Mouse (Mus musculus) limb, embryonic 13.5 days (tissue): Measurements from ENCODE around the gene Ccdc33. TPM values are rescaled to one million over a fixed set of nuclear protein-coding genes. Genes with fewer than 3 reads are reported as not detected.

Experiments used
- ATAC-seq: fragments of 200-750 bp; cut with Nextera tagmentation; 2 replicates; pipeline ENCODE4 v1.8.0; 2017; ENCODE audit warnings: low read depth, moderate number of reproducible peaks, moderate TSS enrichment; ENCODE audit not compliant: low FRiP score
- H3K27ac ChIP-seq: fragments of 300-500 bp; sonication (generic); 2 replicates; pipeline ENCODE4 v1.5.1; 2015; ENCODE audit warnings: inconsistent platforms, mild to moderate bottlenecking, moderate library complexity
- H3K27me3 ChIP-seq: fragments of 300-500 bp; sonication (generic); 2 replicates; pipeline ENCODE4 v1.6.1; 2015; ENCODE audit warnings: mild to moderate bottlenecking, inconsistent platforms
- H3K36me3 ChIP-seq: fragments of 300-500 bp; sonication (generic); 2 replicates; pipeline ENCODE4 v1.6.1; 2015; ENCODE audit warnings: inconsistent platforms, mild to moderate bottlenecking, moderate library complexity
- H3K4me1 ChIP-seq: fragments of 300-500 bp; sonication (generic); 2 replicates; pipeline ENCODE4 v1.6.1; 2015; ENCODE audit warnings: inconsistent platforms
- H3K4me2 ChIP-seq: fragments of 300-500 bp; sonication (generic); replicated peaks from 2 replicates; pipeline ENCODE4 v1.6.1; 2015; ENCODE audit warnings: inconsistent platforms, mild to moderate bottlenecking, moderate library complexity
- H3K4me3 ChIP-seq: fragments of 300-500 bp; sonication (generic); 2 replicates; pipeline ENCODE4 v1.5.1; 2015; ENCODE audit warnings: moderate library complexity, mild to moderate bottlenecking, inconsistent platforms
- H3K9ac ChIP-seq: fragments of 300-500 bp; sonication (generic); 2 replicates; pipeline ENCODE4 v1.6.1; 2015; ENCODE audit warnings: mild to moderate bottlenecking, inconsistent platforms
- H3K9me3 ChIP-seq: fragments of 300-500 bp; sonication (generic); 2 replicates; pipeline ENCODE4 v1.6.1; 2016; ENCODE audit warnings: inconsistent platforms
- WGBS: fragments of 180-500 bp; shearing (Covaris S2); methylation state at CpG from one replicate; pipeline ENCODE4 v1.1.7; 2015; 5-methylcytosine and 5-hydroxymethylcytosine counted together
- polyA plus RNA-seq: library from polyadenylated mRNA; unstranded; fragments of >200 nt; fragmentation: Nextera tagmentation; extraction: Ambion mirVana; gene quantifications from 2 replicates; pipeline ENCODE4 v1.2.1, GENCODE M21; 2015

Gene Ccdc33
- polyA plus RNA-seq, 1 experiment from 2014 or later = 0.20 TPM

- no peaks in the 10 kb centered on the region for H3K9me3 ChIP-seq
- H3K27me3 ChIP-seq = no peaks in the 10 kb centered on the region
- 68% methylated on average over 4 of the region's 4 CpGs for WGBS
- H3K4me1 ChIP-seq = peaks cover 61% of the 10 kb centered on the region
- H3K27ac ChIP-seq = no peak overlapping the region
- ATAC-seq = no peak
- H3K36me3 ChIP-seq = peaks cover 60% of the 10 kb centered on the region
- no peak overlapping the region for H3K4me2 ChIP-seq
- no peak overlapping the region for H3K9ac ChIP-seq
- no peak overlapping the region for H3K4me3 ChIP-seq
Measured at GRCm38 (mm10) chr9:58150733-58151361, 32.2 kb upstream of the Ccdc33 start.

DNA sequence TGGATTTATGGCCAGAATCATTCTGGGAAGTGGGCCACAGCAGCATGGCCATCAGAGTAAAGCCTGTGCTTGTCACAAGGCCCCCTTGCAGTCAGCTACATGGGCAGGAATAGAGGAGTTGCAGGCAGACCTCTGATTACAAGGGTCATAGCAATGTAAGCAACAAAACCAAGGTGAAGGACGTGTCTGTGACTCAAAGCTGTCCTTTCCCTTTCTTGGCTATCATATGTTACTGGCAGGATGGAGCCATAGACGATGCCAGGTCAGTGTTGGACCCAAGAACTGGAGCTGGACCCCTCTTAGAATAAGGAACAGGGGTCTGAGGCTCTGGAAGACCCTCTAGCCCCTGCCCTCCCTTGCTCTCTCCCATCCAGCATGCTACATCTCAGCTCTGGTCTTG lies 30.2 kb upstream of the Ccdc33 start:
- Histone ChIP-seq H3K4me2 (no peak overlapping the region), H3K27ac (no peak overlapping the region), H3K9me3 (no peaks in the 10 kb centered on the region), H3K4me3 (no peak overlapping the region), H3K4me1 (peaks cover 54% of the 10 kb centered on the region), H3K36me3 (peaks cover 51% of the 10 kb centered on the region), H3K27me3 (no peaks in the 10 kb centered on the region), H3K9ac (no peak overlapping the region)
- 71% methylated on average over 2 of the region's 2 CpGs for WGBS
- no peak for ATAC-seq

- ATAC-seq = no peak
- no peaks in the 10 kb centered on the region for H3K9me3 ChIP-seq
- no peaks in the 10 kb centered on the region for H3K27me3 ChIP-seq
- H3K36me3 ChIP-seq = peaks cover 31% of the 10 kb centered on the region
- H3K27ac ChIP-seq = no peak overlapping the region
- no peak overlapping the region for H3K9ac ChIP-seq
- peaks cover 46% of the 10 kb centered on the region for H3K4me1 ChIP-seq
- no peak overlapping the region for H3K4me2 ChIP-seq
- WGBS = 84% methylated on average over 5 of the region's 5 CpGs
- H3K4me3 ChIP-seq = no peak overlapping the region
Measured at GRCm38 (mm10) chr9:58145417-58145816, 26.8 kb upstream of the Ccdc33 start.

DNA sequence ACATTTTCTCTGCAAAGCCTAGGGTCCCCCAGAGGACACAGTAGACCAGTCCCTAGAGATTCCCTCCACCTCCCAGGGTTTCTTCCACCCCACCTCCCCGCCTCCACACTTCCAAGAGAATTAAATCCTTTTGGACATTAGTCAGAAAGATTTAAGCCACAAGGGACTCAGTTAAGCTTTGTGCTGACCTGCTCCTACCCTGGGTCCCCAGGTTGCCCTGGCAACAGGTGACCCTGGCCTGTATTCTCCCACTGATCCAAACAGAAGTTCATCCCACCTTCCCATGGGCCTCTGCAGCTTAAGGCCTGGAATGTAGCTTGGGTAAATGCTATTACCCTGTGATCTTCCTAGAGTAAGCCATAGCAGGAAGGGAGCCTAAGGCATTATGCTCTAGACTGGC lies 26.0 kb upstream of the Ccdc33 start:
- no peaks in the 10 kb centered on the region for H3K27me3 ChIP-seq

GRCm38 (mm10) chr9:58143419-58143818 lies 24.8 kb upstream of the Ccdc33 start:
- no peak overlapping the region for H3K4me2 ChIP-seq
- H3K9ac ChIP-seq = 0 out of 2 replicates have a peak overlapping the region, but pooled peaks have one; percentile 31
- H3K36me3 ChIP-seq = peaks cover 24% of the 10 kb centered on the region
- H3K27ac ChIP-seq = peak overlapping the region; percentile 16; the same call in 1 of the 2 replicates
- no peak overlapping the region for H3K4me3 ChIP-seq
- no peak for ATAC-seq
- no peaks in the 10 kb centered on the region for H3K9me3 ChIP-seq
- 36% methylated on average over 7 of the region's 7 CpGs for WGBS
- peaks cover 52% of the 10 kb centered on the region for H3K4me1 ChIP-seq
- no peaks in the 10 kb centered on the region for H3K27me3 ChIP-seq

More for the DNA sequence above, 26.0 kb upstream of the Ccdc33 start:
- Histone ChIP-seq H3K9ac (no peak overlapping the region), H3K4me1 (peaks cover 54% of the 10 kb centered on the region), H3K4me2 (no peak overlapping the region), H3K9me3 (no peaks in the 10 kb centered on the region), H3K36me3 (peaks cover 31% of the 10 kb centered on the region), H3K27ac (no peak overlapping the region), H3K4me3 (no peak overlapping the region)
- 57% methylated on average over 1 of the region's 1 CpGs for WGBS
- no peak for ATAC-seq

- Histone ChIP-seq H3K9me3 (no peaks in the 10 kb centered on the region), H3K4me3 (no peak overlapping the region), H3K27ac (no peak overlapping the region), H3K36me3 (peaks cover 19% of the 10 kb centered on the region), H3K4me1 (peaks cover 63% of the 10 kb centered on the region), H3K4me2 (no peak overlapping the region), H3K27me3 (no peaks in the 10 kb centered on the region), H3K9ac (no peak overlapping the region)
- ATAC-seq = no peak
- WGBS = 50% methylated on average over 6 of the region's 6 CpGs
Measured at GRCm38 (mm10) chr9:58139947-58140346, 21.3 kb upstream of the Ccdc33 start.

GRCm38 (mm10) chr9:58135921-58136321 lies 17.3 kb upstream of the Ccdc33 start:
- peak overlapping the region; percentile 21; the same call in 1 of the 2 replicates for H3K4me3 ChIP-seq
- H3K4me1 ChIP-seq = peaks cover 84% of the 10 kb centered on the region
- peak overlapping the region; percentile 19; the same call in 1 of the 2 replicates for H3K9ac ChIP-seq
- peak overlapping the region; percentile 50 for H3K4me2 ChIP-seq
- 2% methylated on average over 2 of the region's 2 CpGs for WGBS
- no peaks in the 10 kb centered on the region for H3K9me3 ChIP-seq
- H3K27me3 ChIP-seq = no peaks in the 10 kb centered on the region
- peaks cover 12% of the 10 kb centered on the region for H3K36me3 ChIP-seq
- peak; percentile 51; the same call in 1 of the 2 replicates for ATAC-seq
- peak overlapping the region; percentile 85 for H3K27ac ChIP-seq

DNA sequence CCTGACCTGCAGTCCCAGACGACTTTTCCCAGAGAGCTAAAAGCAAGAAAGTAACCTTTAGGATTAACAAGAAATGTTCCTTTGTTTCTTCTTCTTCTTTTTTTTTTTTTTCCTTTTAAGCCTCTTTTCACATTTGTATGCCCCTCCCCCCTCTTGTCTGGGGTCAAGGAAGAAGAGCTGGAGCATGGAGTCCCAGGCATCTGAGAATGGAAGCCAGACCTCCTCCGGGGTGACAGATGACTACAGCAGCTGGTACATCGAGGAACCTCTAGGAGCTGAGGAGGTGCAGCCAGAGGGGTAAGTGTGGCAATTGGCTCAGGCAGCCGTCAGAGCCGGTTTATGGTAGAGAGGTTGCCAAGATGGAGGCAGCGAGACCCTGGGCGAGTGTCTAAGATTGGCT lies 16.3 kb upstream of the Ccdc33 start:
- peak overlapping the region; percentile 50 for H3K4me2 ChIP-seq

DNA sequence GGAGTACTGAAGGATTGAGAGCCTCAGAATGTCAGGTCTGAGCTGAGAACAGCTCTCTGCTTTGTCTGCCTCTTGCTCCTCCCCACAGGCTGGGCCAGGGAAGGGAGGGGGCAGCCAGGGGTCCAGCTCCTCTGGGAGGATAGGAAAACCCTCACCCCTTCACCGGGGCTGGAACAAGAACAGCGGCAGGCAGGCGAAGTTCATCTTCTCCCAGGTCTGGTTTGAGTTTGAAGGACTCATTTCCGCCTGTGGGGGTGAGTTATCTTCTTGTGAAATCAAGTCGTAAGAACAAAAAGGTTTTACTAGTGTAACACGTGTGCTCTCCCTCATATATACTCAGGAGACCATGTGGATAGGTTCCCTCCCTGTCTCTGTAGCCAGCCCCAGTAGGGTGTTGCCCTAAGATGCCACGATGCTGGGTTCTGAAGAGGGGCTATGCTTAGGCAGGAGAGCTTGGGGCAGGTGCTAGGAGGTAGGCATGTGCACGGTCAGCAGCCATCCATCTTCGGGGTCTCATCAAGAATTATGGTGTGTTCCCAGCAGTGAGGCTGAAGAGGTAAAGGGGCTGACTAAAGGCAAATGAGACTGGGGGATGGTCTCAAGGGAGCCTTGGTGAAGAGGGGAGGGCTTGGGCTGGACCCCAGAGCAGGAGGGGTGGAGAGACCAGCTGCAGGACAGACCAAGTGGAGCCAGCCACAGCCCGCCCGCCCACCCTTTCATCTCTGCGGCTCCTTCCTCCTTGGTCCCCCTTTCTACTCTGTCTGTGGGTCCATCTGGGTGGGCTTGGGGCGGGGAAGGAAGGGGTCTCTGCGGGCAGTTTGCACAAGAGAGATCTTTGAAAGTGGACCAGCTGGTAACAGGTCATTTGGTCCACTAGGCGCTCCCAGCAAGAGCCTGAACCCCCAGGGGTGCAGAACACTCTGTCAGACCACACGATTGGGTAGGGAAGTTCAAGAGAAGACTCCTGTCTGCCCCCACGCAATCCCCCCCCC lies 15.6 kb upstream of the Ccdc33 start:
- WGBS = 5% methylated on average over 12 of the region's 17 CpGs
- Histone ChIP-seq H3K4me1 (peaks cover 89% of the 10 kb centered on the region), H3K27me3 (no peaks in the 10 kb centered on the region), H3K9ac (0 out of 2 replicates have a peak overlapping the region, but pooled peaks have one; percentile 36), H3K9me3 (no peaks in the 10 kb centered on the region), H3K4me2 (peak overlapping the region; percentile 50), H3K36me3 (no peaks in the 10 kb centered on the region), H3K4me3 (peak overlapping the region; percentile 21), H3K27ac (peak overlapping the region; percentile 85)
- ATAC-seq = peak; percentile 34

More for the DNA sequence above, 16.3 kb upstream of the Ccdc33 start:
- H3K9ac ChIP-seq = no peak overlapping the region; the same call in 1 of the 2 replicates
- H3K4me1 ChIP-seq = peaks cover 86% of the 10 kb centered on the region
- ATAC-seq = no peak
- peaks cover 3% of the 10 kb centered on the region for H3K36me3 ChIP-seq
- no peaks in the 10 kb centered on the region for H3K9me3 ChIP-seq
- peak overlapping the region; percentile 85 for H3K27ac ChIP-seq
- H3K4me3 ChIP-seq = peak overlapping the region; percentile 21
- WGBS = 12% methylated on average over 7 of the region's 7 CpGs
- no peaks in the 10 kb centered on the region for H3K27me3 ChIP-seq

DNA sequence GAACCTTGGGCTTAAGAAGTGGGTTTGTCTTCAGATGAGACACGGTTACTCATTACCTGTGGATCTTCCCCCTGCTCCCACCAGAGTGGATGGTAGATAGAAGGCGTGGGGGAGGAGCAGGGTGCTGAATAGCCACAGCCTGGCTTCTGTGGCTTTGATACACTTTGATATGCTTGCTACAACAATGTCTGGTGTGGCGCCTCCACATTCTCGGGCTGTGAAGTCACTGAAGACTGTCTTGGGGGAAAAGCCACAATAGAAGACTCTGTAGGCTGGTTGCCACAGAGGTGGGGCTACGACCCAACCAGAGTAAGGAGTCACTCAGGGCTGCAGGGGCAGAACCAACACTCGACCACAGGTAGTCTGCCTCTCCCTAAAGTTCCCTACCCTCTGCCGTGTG lies 13.1 kb upstream of the Ccdc33 start:
- no peak for ATAC-seq
- H3K9me3 ChIP-seq = no peaks in the 10 kb centered on the region
- no peak overlapping the region for H3K27ac ChIP-seq
- H3K36me3 ChIP-seq = no peaks in the 10 kb centered on the region
- H3K4me2 ChIP-seq = no peak overlapping the region; the same call in 1 of the 2 replicates
- H3K9ac ChIP-seq = no peak overlapping the region
- WGBS = 74% methylated on average over 7 of the region's 7 CpGs
- H3K4me3 ChIP-seq = no peak overlapping the region
- H3K27me3 ChIP-seq = no peaks in the 10 kb centered on the region
- peaks cover 96% of the 10 kb centered on the region for H3K4me1 ChIP-seq

DNA sequence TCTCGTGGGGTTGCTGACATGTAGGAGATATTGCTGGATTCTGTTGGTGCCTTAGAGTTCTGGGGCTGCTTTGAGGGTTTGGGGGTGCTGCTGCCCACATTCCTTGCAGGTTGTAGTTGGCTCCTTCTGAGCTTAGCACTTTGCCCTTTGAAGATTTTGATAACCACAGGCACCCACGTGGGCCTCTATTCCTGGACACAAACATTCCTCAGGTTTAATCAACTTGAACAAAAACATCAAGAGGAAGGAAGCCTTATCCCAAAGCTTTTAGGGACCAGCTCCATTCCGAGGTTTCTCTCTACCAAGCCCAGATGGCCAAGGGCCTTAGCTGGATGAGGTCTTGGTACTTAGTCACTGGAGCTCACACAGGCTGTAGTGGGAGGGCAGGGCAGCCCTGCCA lies 12.3 kb upstream of the Ccdc33 start:
- no peak overlapping the region for H3K9ac ChIP-seq
- H3K4me2 ChIP-seq = peak overlapping the region; percentile 60
- no peak overlapping the region for H3K4me3 ChIP-seq
- H3K36me3 ChIP-seq = no peaks in the 10 kb centered on the region
- H3K4me1 ChIP-seq = peaks cover 88% of the 10 kb centered on the region
- H3K27ac ChIP-seq = no peak overlapping the region
- H3K9me3 ChIP-seq = no peaks in the 10 kb centered on the region
- H3K27me3 ChIP-seq = no peaks in the 10 kb centered on the region
- no peak for ATAC-seq
- 41% methylated on average over 3 of the region's 3 CpGs for WGBS

DNA sequence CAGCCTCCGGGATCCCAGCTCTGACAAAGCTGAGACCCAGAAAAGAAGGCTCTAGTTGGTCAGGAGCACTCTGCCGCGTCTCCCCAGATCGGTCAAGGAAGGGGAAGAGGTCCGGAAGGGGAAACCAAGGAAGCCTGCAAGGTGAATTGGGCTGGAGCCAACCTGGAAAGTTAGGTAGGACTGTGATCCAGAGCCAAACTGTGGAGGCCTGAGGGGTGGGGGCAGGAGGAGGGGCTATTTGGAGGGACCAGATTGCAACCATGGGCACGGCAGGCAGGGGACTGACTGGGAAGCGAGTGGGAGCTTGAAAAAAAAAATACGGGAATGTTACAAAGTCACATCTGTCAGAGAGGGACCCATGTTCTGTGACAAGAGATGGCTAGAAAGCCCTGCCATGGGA lies 10.9 kb upstream of the Ccdc33 start:
- no peak for ATAC-seq
- H3K9ac ChIP-seq = peak overlapping the region; percentile 53
- 5% methylated on average over 8 of the region's 8 CpGs for WGBS
- H3K36me3 ChIP-seq = no peaks in the 10 kb centered on the region
- H3K9me3 ChIP-seq = no peaks in the 10 kb centered on the region
- H3K27ac ChIP-seq = peak overlapping the region; percentile 89
- H3K4me2 ChIP-seq = peak overlapping the region; percentile 60
- H3K27me3 ChIP-seq = no peaks in the 10 kb centered on the region
- H3K4me3 ChIP-seq = peak overlapping the region; percentile 28
- peaks cover 88% of the 10 kb centered on the region for H3K4me1 ChIP-seq
